Mouse (Mus musculus) left cerebral cortex, postnatal 25 days (tissue): ENCODE measurements at regions not wholly inside any gene's neighbourhood (a gene's known extent, or its start where the extent isn't known, plus 50 kb on each side); places are given as distances from the start of the nearest gene placed in this dataset.
A peak's percentile ranks its signal among the peaks of the same experiment; 100 is the strongest.

Source experiments
- DNase-seq, 2 experiments: peaks; one replicate each; pipeline ENCODE4 v3.0.0; 2022; ENCODE audit warnings: low spot score in 2 of 2, mixed read lengths in 1 of 2
- intact Hi-C: fragments of 180-260 bp; cut with DNase I; formaldehyde crosslinking; loops from one replicate; pipeline ENCODE4 v1.15.1; 2025

- intact Hi-C loops, result no loop called here
- no peak for DNase-seq
Observed at GRCm38 (mm10) chr5:54411275-54411904, 413.1 kb downstream of the Stim2 start.

- intact Hi-C loops, result no loop called here
- DNase-seq, result no peak
Observed at GRCm38 (mm10) chr5:54419811-54420470, 421.6 kb downstream of the Stim2 start.

GRCm38 (mm10) chr5:54439286-54439685 lies 441.0 kb downstream of the Stim2 start:
- intact Hi-C loops, result no loop called here
- no peak for DNase-seq

- intact Hi-C loops, result no loop called here
- DNase-seq, result no peak
Observed at GRCm38 (mm10) chr5:54440794-54441447, 442.6 kb downstream of the Stim2 start.

GRCm38 (mm10) chr5:54441598-54441997 lies 443.3 kb downstream of the Stim2 start:
- intact Hi-C loops, result no loop called here
- no peak for DNase-seq

GRCm38 (mm10) chr5:54483916-54484315 lies 485.6 kb downstream of the Stim2 start:
- intact Hi-C loops, result no loop called here
- DNase-seq, result peak in 1 of 2 experiments; percentile 9
